Mouse (Mus musculus) spleen, postnatal 4 days (tissue): ENCODE results near the gene AC109138.7.

Experiments used
- DNase-seq, 2 experiments: peaks; one replicate each; pipeline ENCODE4 v3.0.0; 2022; ENCODE audit warnings: low spot score in 2 of 2

AC109138.7 gene

DNA sequence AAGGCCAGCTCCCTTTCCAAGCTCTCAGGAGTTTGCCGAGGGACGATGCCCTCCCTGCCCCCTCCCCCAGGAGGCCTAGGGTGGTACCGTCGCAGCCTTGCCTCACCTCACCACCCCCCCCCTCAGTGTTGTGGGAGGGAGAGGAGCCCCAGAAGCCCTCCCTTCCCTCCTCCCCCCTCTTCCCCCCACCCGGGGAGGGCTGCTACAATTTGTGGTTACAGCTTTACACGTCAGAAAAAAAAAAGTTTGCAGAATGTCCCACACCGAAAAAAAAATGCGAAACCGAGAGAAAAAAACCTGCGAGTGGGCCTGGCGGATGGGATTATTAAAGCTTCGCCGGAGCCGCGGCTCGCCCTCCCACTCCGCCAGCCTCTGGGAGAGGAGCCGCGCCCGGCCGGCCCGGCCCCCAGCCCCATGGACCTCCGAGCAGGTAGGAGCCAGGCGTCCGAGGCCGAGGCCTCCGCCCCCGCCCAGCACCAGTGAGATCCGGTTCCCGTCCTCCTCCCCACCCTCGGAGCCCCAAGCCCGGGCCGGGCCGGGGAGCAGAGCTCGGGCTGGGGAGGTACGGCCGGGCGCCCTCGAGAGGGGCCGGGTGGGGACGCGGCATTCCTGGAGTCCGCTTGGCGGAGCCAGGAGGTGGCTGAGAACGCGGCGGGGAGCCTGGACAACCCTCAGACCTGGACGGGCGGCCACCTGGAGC, at the start of gene AC109138.7, which contains the start of gene Clcf1:
Gene AC109138.7, plus strand, starts transcription at position 287 of the 700 bp plus-strand sequence.
Gene Clcf1, plus strand, starts transcription at position 168 of the 700 bp plus-strand sequence.
- DNase-seq: peak; percentile 70 to 81

DNA sequence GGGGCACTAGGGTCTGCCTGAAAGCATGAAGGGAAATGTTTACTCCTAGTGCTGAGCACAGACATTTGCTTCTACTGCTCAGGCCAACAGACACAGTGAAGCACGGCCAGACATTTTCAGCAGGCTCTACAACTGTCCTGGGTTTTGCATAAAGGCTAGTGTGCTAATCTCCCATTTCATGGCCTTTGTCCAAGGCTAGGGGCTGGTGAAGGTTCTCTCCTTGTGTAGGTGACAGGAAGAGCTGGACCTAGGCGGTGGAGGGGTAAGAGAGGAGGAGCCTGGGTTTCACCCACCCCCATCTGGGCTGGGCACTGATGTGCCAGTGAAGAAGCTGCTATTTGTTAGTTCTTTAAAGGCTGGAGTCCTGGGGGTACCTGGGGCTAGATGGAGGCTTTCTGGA, 49.4 kb upstream of the AC109138.7 start:
- no peak for DNase-seq

DNA sequence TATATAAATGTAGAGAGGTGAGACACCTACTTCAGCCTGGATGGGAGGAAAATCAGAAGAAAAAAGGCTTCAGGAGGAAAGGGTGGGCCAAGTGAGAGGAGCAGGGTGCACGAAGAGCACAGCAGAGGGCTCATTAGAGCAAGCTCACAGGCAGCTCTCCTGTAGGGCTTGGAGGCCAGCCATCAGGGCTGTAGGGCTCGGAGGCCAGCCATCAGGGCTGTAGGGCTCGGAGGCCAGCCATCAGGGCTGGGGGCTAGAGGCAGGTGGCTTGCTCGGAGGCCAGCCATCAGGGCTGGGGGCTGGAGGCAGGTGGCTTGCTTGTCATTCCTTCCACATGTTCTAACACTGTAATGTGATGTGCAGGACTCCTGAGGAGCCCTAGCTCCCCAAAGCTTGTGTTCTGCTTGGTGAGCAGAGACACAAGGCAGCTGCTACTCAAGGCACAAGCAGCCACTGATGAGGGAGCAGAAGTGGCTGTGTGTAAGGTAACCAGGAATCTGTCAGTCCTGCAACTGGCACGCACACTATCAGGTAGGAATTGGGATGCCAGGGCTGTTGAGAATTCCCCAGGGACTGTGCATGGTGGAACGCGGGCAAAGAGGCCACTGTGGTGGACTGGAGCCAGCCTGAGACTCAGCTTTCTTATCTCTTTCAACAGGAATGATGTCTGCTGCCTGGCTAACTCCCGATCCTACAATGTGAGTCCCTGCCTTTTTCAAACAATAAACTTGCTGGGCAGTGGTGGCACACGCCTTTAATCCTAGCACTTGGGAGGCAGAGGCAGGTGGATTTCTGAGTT, 47.3 kb upstream of the AC109138.7 start:
- no peak for DNase-seq

DNA sequence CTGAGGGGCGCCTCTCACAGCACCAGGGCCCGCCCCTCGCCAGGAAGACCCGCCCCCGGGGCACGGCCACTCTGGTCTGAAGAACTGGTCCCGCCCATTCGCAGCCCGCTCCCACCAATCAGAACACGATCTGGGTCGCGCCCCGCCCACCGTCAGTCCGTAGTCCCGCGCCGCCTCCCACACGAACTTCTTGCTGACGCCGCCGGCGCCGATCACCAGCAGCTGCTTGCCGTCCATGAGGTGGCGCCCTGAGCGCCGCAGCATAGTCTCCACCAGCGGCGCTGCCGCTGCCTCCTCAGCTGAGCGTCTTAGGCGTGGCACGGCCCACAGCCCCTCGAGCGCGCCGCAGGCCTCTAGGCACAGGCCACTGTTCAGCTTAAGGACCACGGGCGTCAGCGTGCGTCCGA, 44.8 kb upstream of the AC109138.7 start:
- DNase-seq: peak; percentile 100

DNA sequence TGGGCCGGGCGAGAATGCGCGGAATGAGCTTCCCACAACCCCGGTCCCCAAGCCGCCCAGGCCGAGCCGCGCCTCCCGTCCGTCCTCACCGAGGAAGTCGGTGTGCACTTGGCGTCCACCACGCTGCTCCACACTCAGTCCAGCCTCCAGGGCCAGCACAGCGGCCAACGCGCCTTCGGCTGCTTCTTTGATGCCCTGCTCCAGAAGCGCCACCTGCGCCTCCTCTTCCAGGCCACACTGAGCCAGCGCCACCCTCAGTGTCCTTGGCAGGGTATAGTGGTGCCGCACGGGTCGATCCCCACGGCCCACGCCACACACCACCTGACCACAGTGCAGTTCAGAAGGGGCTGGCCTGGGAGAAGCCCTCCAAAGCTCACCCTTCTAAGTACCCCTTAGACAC, 44.3 kb upstream of the AC109138.7 start:
- no peak for DNase-seq

DNA sequence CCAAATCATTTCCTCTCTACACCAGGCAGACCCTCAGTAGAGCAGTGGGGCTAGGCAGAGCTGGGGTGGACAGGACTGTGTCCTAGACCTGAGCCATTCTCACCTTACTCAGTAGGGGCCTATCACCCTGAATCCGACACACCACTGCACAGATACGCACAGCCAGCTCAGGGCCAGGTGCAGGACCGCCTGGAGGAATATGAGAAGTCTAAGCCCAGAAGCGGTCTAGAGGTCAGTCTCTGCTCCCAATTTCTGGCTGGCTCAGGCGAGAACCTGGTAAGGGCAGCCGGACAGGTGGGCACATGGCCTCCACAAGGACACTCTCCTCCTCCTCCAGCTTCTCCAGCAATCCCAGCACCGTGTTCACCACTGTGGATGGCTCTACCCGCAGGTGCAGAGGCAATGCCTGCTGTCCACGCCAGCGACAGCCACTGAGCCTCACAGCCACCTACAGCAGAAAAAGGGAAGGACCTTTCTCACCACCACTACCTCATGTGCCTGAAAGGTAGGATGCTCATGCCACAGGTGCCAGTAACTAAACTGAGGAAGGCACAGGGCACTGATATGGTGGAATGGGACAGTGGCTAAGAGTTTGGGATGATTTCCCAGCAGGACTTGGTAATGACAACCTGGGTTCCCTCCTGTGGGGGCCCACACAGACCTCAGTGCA, 43.3 kb upstream of the AC109138.7 start:
- no peak for DNase-seq

DNA sequence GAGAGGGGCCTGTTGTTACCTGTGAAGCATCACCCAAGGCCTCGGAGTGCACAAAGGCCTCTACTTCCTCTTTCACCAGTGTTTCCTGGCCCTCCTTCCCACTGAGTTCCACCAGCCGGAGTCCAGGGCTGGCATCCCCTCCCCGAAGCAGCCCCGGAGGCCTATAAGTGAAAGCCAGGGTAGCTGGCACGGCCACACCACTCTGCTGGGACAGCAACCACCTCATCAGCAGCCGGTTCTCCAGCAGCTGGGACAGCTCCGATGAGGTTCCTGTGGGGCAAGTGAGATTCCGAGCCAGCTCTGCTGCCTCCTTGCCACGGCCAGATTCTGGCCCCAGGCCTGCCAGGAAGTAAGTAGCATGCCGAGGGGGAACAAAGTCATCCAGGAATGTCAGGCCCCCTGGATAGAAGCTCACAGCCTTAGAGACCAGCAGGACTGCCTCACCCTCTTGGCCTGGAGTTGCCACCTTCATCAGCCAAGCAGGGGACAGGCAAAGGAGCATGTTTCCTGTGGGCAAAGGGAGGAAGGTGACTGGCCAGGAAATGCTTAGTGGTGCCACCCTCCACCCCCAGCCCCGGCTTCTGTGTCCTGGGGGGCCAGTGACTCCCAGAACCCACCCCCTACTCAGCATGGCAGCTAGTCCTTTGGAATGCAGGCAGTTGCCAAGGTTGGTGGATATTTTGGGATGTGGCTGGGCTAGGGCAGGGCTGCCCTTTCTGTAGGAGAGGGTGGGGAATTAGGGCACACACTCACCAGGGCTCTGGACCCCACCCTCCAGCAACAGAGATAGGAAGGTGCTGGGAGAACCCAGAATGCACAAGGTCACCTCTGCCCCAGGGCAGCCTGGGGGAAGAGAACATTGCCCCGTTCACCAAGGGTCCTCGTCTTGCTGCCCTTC, 42.5 kb upstream of the AC109138.7 start:
- peak in 1 of 2 experiments; percentile 72 for DNase-seq

DNA sequence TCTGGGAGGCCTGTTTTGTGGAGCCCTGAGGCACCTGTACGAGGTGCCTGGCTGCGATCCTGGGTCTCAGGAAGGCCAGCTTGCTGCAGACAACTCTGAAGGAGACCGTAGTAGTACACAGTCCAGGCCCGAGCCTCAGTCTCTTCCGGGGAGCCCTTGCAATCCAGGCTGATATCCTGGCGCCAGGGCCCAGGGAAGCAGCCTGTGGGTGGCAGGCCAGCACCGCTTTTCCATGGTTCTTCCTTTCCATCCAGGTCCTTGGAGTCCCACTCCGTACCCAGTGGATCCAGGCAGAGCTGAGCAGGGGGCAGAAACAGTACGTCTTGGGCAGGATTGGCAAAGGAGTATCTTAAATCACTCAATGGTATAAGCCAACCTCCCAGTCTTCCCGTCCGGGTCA, 41.2 kb upstream of the AC109138.7 start:
- DNase-seq: no peak

DNA sequence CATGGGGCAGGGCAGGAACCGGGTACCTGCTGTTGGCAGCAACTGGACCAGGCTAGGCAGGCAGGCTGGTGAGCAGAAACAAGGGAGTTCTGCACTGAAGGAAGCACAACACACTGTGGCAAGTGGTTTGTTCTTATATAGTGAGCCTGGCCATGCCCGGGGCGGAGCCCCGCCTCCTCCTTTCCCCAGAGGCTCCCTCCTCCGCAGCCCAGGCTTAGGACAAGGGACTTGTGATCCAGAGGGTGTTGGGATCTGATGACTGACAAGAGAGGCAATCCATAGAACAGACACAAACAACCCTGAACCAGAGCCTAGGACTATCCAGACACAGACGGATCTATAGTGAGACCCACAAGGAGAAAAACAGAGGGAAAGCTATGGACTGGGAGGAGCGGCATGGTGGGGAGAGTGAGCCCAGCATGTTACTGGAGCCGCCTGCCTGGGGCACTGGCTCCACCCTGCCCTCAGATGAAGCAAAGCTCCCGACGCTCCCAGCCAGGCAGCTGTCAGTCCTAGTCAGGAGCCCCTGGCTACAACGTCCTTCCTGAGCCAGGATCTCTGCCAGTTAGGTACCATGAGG, 38.7 kb upstream of the AC109138.7 start, which contains the start of gene Carns1:
Gene Carns1, minus strand, starts transcription at position 112 of the 580 bp plus-strand sequence.
- DNase-seq: no peak

DNA sequence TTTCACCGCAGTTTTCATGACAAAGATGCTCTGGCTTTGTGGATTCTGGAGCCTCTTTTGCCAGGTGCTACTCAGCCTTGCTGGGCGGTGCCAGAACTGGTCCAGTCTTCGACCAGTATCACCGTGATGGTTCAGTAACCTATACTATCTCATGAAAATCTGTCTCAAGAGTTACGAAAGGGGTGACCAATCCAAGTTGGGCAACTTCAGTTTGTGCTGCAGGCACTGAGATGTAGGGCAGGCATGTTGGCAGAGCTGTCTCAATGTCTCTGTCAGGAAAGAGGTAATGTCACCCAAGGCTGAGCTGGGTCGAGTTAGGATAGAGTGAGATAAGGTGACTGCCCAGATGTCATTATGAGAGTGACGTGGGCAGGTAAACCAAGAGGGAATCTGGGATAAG, 33.7 kb upstream of the AC109138.7 start:
- DNase-seq: no peak

DNA sequence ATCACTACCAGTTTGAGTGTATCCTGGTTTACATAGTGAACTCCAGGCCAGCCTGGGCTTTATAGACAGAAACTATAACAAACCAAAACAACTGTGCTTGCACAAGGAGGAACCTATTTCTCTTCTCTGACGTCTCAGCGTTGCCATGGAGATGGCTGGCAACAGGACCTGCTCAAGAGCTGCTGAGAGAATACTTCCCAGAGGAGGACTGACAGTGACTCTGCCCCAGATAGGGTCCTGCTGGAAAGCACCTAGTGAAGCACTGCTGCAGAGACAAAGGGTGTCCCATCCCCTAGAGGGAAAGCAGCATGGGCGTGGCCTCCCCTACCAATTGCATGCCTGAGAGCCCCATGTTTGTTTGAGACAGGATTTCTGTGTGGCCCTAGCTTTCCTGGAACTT, 32.3 kb upstream of the AC109138.7 start:
- peak in 1 of 2 experiments; percentile 48 for DNase-seq

DNA sequence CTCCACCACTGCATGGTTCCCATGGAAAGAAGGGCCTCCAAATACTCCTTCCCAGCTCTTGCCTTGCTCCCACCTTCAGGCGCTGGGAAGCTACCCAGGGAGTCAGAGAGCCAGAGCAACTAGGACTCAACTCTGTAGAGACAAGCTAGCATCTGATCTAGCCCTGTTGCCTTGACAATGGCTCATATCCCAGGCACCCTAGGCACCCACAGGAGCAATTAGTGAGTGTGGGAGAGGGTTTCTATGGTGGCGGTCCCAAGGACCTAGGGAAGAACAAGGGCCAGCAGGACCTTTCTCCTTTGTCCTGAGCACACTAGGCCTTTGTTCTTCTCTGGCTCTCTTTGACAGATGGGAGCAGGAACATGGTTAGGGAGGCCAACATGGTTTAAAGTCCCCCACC, 30.5 kb upstream of the AC109138.7 start:
- no peak for DNase-seq

DNA sequence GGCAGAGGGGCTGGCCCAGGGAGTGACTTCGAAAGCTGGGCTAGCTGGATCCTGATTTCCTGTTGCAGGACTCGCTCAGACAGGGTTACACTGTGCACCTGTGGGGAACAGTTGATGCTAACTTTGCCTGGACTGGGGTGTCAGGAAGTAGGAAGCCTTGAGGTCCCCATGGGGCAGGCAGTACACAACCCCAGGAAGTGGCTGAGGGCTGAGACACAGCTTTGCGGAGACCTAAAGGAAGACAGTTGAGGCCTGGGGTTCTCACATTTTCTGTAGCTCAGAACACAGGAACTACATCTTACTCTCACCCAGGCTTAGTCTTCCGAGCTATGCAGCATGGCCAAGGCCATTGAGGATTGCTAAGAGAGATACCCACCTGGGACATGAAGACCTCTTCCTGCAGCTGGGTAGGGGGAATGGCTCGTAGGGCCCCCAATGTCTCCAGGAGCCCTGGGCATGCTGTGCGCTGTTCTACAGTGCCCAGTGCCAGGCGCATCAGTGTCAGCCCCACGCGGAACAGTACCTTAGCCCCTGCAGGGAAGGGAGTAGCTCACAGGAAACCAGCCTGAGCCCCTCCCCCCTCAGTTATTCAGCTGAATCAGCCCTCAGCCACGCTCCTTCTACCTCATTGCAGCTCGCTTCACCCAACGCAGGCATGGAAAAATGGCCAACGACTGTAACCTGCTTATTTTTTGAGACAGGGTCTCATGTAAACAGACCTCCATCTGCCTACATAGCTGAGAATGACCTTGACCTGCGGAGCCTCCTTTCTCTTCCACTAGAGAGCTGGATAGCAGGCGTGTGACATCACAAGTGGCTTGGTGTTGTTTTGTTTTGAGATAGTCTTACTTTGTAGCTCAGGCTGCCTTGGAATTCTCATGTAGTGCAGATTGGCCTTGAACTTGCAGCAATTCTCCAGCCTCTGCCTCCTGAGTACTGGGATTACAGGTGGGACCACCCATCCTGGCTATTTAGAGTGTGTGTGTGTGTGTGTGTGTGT, 28.9 kb upstream of the AC109138.7 start:
- DNase-seq: peak; percentile 63 to 78

DNA sequence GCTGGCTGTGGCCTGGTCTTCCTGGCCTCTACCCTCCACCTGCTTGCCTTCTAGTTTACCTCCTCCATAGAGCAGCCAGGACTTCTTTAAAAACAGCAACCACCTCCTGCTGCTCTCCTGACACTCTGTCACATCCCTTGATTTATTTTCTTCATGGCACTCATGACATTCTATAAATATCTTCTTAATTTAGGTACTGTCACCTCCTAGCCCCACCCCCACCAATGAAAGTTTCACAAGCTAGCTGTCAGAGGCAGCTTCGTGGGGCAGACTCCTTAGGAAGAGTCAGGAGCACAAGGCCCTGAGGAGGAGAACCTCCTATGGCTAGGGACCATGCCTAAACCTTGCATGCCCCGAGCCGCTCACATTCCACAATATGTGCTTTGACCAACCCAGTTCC, 26.9 kb upstream of the AC109138.7 start:
- DNase-seq: no peak

DNA sequence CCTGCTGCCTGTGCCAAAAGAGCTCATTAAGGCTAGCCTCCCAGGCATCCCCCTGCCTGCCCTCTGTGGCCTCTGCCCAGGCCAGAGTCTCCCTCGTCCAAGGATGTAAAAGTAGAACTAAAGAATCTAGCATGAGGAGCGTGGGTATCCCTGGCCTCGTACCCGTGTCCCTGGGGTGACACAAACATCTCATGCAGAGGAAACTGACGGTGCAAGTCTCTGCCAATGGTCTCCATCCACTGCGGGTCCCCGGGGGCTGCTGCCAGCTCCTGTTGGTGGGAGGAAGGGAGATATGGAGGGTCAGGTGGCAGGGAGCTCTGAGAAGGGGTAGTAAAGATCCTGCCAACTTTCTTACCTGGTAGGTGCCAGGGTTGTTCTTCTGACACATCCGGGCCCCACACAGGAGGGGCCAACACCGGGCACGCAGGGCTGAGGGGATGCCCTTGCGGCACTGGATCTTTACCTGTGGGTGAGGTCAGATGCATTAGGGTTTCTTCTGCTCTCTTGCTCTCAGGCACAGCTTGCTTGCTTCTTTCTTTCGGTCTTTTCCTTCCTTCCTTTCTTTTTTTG, 25.0 kb upstream of the AC109138.7 start:
- DNase-seq: no peak

DNA sequence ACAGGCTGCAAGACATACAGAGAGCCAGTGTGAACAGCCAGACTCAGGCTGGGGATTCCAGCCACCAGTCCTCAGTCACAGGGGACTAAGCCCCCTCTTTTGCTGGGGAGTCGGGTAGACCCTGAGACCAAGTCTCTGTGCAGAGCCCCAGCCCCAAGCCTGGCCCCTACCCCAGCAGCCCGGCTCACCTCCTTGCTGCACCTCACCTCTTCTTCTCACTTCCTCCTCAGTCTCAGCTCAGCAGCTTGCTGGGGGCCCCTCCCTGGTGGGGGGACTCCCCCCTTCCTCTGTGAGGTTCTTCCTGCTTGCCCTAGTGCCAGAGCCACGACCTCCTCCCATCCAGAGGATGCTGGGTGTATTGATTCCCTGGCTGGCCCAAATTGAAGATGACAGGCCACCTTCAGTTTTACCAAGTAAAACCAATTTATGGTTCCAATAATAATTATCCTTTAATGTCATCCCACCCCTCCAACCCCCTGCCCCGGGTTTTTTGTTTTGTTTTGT, 23.3 kb upstream of the AC109138.7 start, which contains the start of gene Tbc1d10c:
Gene Tbc1d10c, minus strand, starts transcription at position 454 of the 504 bp plus-strand sequence.
- DNase-seq: peak; percentile 76 to 85

DNA sequence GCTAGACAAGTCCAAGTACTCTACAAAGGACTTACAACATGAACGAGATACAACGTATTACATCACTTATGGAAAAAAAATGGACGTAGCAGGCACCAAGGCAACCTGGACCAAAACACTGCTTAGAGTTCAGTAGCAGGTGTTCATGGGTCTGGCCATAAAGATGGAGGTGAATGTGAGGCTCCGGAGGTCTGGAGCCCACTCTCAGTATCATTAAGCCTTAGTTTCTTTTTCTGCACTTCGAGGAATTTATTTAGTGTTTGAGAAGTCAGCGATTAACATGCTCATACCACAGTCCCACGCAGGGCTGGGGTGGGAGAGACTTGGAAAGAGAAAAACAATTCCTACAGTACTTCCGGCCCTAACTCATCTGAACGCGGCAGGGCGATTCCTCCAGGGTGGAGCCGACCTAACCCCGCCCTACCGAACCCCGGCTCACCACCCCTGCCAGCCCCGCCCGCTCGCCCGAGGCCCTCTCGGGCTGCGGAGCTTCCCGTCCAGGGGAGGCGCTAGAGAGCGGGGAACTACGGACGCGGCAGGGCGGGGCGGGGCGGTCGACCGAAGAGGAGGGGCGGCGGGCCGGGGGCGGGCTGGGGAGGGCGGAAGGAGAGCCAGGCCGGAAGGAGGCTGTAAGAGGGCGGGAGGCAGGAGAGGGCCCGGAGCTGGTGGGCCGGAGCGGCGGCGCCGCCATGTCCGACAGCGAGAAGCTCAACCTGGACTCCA, 22.5 kb upstream of the AC109138.7 start, which contains the start of gene Ppp1ca:
Gene Ppp1ca, plus strand, starts transcription at position 538 of the 723 bp plus-strand sequence.
- DNase-seq: peak; percentile 99 to 100
